Mouse (Mus musculus) brain, embryonic 14.5 days (tissue): ENCODE results near the gene Hsd17b14.

Source experiments
- CTCF ChIP-seq: fragments of 200-500 bp; IDR thresholded peaks from 2 replicates; pipeline ENCODE4 v1.5.1; 2012; ENCODE audit warnings: inconsistent platforms, mild to moderate bottlenecking, moderate library complexity, borderline replicate concordance; ENCODE audit not compliant: insufficient read depth, insufficient read length; ENCODE audit errors: extremely low read depth
- POLR2A ChIP-seq: fragments of 200-500 bp; IDR thresholded peaks from 2 replicates; pipeline ENCODE4 v1.6.1; 2012; ENCODE audit warnings: mild to moderate bottlenecking, inconsistent platforms, borderline replicate concordance; ENCODE audit not compliant: poor library complexity, insufficient read depth, insufficient read length, severe bottlenecking; ENCODE audit errors: extremely low read depth

GRCm38 (mm10) chr7:45597013-45597412, 42.3 kb downstream of the Hsd17b14 start:
- no peak for TF ChIP-seq POLR2A
- TF ChIP-seq CTCF: no peak
